In genomic region chr1:94803722-94804121, GRCm38 (mm10) we compare ENCODE assay signal across 15 mouse cellular contexts.
"Had no signal": no experiment of that assay in that cellular context is flagged by ENCODE, and none has a peak within 500 bp of the region (broad histone marks: within the 10 kb centered on the region; RNA-seq: fewer than 3 reads in every experiment).

No protein-coding gene starts in this region.

- H3K27ac ChIP-seq: neural tube, embryonic 13.5 days; neural tube, embryonic 15.5 days; stomach, embryonic 15.5 days; stomach, postnatal 0 days had no signal

- H3K27me3 ChIP-seq: neural tube, embryonic 13.5 days; neural tube, embryonic 15.5 days; stomach, embryonic 15.5 days had no signal

- H3K9me3 ChIP-seq: neural tube, embryonic 13.5 days; neural tube, embryonic 15.5 days; stomach, embryonic 15.5 days had no signal

- DNase-seq: retina, postnatal 1 day; right cerebral cortex, postnatal 14 days; right cerebral cortex, postnatal 25 days; right cerebral cortex, postnatal 4 days; spleen, adult 18-20 months; thymus, adult 18-20 months; thymus, adult 2 months; thymus, postnatal 14 days; thymus, postnatal 25 days; thymus, postnatal 36 days; thymus, postnatal 4 days had no signal

- H3K36me3 ChIP-seq: neural tube, embryonic 13.5 days; neural tube, embryonic 15.5 days; stomach, embryonic 15.5 days had no signal

- H3K4me2 ChIP-seq: neural tube, embryonic 13.5 days; neural tube, embryonic 15.5 days; stomach, embryonic 15.5 days had no signal

- H3K9ac ChIP-seq: neural tube, embryonic 13.5 days; neural tube, embryonic 15.5 days; stomach, embryonic 15.5 days had no signal

- H3K4me3 ChIP-seq: neural tube, embryonic 13.5 days; neural tube, embryonic 15.5 days; stomach, embryonic 15.5 days had no signal

- H3K4me1 ChIP-seq: neural tube, embryonic 13.5 days; neural tube, embryonic 15.5 days; stomach, embryonic 15.5 days had no signal
